Mouse (Mus musculus): ENCODE data around the gene Mcrip2.

The Mcrip2 gene

GRCm38 (mm10) chr17:25817662-25818061 is 50.9 kb downstream of the Mcrip2 start:
- no peak for DNase-seq (ENCODE audit: low spot score in 2 of 2)
